Mouse (Mus musculus) large intestine, adult 2 months (tissue): ENCODE results near the gene Tusc2. TPM values are rescaled to one million over a fixed set of nuclear protein-coding genes. Genes with fewer than 3 reads are reported as not detected.

Source experiments
- DNase-seq: peaks from one replicate; pipeline ENCODE4 v3.0.0-alpha.2; 2012; ENCODE audit warnings: low read depth, low spot score
- WGBS: fragments of 180-500 bp; shearing (Covaris S2); methylation state at CpG from one replicate; pipeline ENCODE4 v1.1.7; 2018; 5-methylcytosine and 5-hydroxymethylcytosine counted together
- polyA plus RNA-seq: library from polyadenylated mRNA; depleted of rRNA; stranded (reverse); fragments of >200 nt; gene quantifications from 2 replicates; pipeline ENCODE4 v1.2.3, GENCODE M21; 2012; rRNA removed

Tusc2 gene
- polyA plus RNA-seq = 45.2 and 46.3 TPM in 2 replicates

DNA sequence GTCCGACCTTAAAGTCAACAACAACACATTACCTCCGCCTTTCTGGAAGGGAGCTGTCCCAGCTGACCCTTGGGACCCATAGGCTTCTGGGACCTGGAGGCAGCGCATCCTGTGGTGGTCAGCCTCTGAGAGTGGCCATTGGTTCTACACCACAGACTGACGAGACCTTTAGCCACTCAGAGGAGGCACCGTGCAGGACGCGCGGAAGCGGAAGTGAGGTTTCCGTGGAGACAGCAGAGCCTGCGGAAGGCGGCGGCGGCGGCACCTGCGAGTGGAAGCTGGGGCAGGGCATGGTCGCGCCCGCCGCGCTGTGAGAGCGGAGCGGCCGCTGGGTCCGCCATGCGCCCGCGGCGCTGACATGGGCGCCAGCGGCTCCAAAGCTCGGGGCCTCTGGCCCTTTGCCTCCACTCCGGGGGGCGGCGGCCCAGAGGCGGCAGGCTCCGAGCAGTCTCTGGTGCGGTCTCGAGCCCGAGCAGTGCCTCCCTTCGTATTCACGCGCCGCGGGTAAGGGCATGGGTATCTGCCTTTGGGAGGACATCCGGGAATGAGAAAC, at the start of gene Tusc2:
Tusc2 (plus strand) TSS at position 227 of the 553 bp plus-strand sequence.
- WGBS = under 1% methylated on average over 46 of the region's 46 CpGs

GRCm38 (mm10) chr9:107514303-107514955, 48.6 kb upstream of the Tusc2 start:
- DNase-seq = peak; percentile 55
- 20% methylated on average over 14 of the region's 14 CpGs for WGBS

More for the DNA sequence above, at the start of gene Tusc2:
- DNase-seq = peak; percentile 89

DNA sequence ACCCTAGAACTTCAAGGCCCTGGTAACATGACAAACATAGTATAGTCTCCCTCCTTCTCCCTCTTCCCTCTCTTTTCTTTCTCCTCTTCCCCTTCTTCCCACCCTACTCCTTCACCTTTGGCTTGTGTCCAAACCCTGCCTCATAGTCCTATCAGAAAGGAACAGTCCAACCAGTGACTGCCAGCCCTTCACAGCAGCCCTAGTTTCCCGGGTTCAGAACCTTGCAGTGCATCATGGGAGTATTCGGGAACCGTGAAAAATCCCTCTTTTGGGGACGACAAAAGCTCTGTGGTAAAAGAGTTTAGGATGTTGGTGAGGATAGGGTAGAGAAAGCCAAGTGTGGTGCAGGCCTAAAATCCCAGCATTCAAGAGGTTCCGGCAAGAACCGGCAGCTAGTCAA, 42.7 kb upstream of the Tusc2 start:
- WGBS = 74% methylated on average over 6 of the region's 6 CpGs
- no peak for DNase-seq

DNA sequence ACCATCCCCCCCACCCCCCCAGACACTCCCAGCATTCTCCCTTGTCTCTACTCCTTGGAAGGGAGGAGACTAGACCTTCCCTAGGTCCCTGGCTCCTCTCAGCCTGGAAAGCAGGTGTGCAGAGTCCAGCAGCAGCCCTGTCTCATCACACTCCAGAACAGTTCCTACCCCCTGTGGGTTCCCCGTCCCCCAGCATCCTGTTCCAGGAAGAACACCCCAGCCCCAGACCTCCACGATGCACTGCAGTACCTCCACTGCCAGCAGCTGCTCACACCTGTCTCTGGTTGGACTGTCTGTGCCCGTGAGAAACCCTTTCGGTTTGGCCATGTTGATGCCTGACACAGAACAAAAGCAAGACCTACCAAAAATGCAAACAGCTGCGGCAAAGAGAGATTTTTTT, 41.9 kb upstream of the Tusc2 start:
- DNase-seq = no peak
- 51% methylated on average over 5 of the region's 5 CpGs for WGBS

GRCm38 (mm10) chr9:107521711-107522399, 41.2 kb upstream of the Tusc2 start:
- DNase-seq = no peak

DNA sequence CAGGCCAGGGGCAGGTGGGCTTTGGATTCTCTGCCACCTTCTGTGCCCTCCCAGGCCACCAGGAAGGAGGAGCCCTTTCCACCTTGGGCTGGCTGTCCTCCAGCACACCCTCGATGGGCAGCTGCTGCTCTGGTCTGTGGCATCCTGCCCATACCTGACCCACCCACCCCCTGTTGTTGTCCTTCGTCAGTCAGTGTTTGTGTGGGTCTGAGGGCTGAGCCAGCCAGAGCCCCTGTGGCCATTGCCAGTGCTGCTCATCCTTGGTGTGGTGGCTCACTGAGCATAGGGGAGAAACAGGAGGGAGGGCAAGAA, 40.7 kb upstream of the Tusc2 start:
- no peak for DNase-seq
- WGBS = 21% methylated on average over 2 of the region's 2 CpGs

More at GRCm38 (mm10) chr9:107521711-107522399, 41.2 kb upstream of the Tusc2 start:
- 19% methylated on average over 25 of the region's 25 CpGs for WGBS

DNA sequence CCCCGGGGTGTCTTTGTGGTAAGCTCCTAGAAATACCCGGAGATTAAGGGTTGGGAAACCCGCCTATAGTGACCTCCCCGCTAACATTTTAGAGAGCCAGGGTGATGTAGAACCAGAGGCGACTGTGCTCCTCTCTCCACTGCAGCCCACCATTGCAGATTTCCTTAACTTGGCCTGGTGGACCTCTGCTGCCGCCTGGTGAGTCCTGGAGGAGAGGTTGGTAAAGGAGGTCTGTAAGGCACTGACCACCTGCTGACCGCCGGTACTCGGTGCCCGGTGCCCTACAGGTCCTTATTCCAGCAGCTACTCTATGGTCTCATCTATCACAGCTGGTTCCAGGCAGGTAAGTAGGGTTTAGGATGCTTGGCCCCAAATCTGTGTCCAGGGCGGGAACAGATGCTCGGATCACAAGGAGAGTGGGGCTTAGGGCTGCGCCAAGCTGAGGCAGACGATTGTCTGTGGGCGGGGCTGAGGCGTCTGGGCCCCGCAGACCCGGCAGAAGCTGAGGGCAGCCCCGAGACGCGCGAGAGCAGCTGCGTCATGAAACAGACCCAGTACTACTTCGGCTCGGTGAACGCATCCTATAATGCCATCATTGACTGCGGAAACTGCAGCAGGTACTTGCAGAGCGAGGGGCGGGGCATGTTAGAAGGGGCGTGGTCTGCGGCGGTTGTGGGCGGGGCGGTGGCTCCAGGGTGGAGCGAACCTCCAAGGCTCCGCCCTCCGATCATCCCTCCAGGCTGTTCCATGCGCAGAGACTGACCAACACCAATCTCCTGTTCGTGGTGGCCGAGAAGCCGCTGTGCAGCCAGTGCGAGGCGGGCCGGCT, 36.6 kb upstream of the Tusc2 start:
- DNase-seq = no peak
- 11% methylated on average over 44 of the region's 44 CpGs for WGBS

- peak; percentile 97 for DNase-seq
- under 1% methylated on average over 48 of the region's 48 CpGs for WGBS
These were observed 29.2 kb upstream of the Tusc2 start, which contains the start of gene Tmem115 for GRCm38 (mm10) chr9:107533791-107534407. Gene Tmem115, plus strand, starts transcription at chr9:107533945.

GRCm38 (mm10) chr9:107534408-107535202, 28.4 kb upstream of the Tusc2 start:
- DNase-seq = no peak
- WGBS = under 1% methylated on average over 40 of the region's 40 CpGs

DNA sequence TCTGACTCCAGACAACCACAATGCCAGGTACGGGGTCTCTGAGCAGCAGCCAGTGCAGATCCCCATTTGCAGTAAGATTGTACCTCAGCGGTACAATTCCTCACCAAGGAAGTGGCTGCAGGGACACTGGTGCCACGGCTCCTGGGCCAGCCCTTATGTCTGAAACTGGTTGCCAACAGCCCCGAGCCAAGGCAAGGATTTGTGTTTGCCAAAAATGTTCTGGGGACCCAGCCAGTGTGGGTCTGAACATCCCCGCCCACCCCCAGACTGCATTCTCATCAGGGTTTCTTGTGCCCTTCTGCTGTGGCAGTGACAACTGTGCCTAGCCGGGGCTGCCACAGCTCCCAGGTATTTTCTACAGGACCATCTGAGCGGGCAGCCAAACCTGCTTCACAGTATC, 24.8 kb upstream of the Tusc2 start:
- DNase-seq = no peak
- 90% methylated on average over 7 of the region's 7 CpGs for WGBS

GRCm38 (mm10) chr9:107538711-107539110, 24.3 kb upstream of the Tusc2 start:
- DNase-seq = no peak
- 87% methylated on average over 3 of the region's 3 CpGs for WGBS

GRCm38 (mm10) chr9:107539940-107540339, 23.1 kb upstream of the Tusc2 start:
- WGBS = 98% methylated on average over 8 of the region's 8 CpGs
- DNase-seq = no peak

- DNase-seq = no peak
- 58% methylated on average over 4 of the region's 4 CpGs for WGBS
These were observed 22.6 kb upstream of the Tusc2 start for GRCm38 (mm10) chr9:107540420-107540819.

DNA sequence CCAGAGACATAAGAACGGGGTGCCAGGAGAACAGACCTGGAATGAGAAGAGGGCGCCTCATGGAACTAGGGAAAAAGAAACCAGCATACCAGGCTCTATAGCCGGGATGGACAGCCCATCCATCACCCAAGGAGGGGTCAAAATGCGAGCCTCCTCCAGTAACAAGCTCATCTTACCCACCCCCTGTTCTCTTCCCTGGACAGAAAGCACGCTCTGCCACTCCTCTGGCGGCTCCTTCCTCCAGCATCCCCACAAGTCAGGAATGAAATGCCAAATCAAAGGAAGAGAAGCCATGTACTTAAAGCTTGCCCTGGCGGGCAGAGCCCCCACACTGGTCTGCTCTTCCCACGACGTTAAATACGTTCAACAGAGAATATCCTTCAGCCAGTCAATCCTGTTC, 22.1 kb upstream of the Tusc2 start:
- WGBS = 30% methylated on average over 10 of the region's 10 CpGs
- no peak for DNase-seq

DNA sequence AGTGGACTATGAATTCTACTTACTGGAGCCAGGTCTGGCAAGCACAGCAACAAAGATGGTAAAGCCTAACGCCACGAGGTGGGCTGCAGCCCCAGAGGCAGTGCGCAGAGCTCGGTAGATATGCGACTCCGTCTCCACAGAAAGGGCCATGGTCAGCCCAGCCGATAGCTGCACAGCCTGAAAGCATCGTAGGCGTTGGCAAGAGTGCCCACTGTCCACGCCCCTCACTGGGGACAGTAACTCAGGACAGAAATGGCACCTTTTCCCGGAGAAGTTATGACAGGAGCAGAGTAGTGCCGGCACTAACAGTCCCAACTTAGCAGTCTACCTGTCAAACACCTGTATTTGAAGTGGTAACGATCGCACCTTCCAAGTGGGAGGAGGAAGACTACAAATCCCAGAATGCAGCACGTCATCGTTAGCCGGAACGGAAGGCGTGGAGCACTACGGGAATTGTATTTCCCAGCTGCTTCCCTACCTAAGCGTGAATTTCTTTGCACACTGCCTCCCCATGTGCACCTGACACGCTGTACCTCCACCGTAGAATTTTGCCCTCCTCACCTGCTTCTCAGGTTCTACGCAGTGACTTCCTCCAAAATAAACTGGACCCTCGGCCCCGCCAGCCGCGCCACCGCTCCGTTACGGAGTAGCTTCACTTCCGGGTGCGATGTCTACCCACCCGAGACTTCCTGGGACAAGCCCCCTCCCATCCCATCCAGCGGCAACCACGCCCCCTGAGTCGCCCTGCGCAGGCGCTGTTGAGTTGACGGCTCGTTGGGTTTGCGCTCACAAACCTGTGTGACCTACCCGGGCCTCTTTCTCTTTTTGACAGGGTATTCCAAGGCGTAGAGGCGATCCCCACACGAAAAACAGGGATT, 21.3 kb upstream of the Tusc2 start, which contains the start of the genes Cyb561d2 and Nprl2:
Cyb561d2 (minus strand) TSS at position 720 of the 878 bp plus-strand sequence.
Nprl2 (plus strand) TSS at position 753 of the 878 bp plus-strand sequence.
- DNase-seq = peak; percentile 88
- WGBS = under 1% methylated on average over 46 of the region's 46 CpGs

DNA sequence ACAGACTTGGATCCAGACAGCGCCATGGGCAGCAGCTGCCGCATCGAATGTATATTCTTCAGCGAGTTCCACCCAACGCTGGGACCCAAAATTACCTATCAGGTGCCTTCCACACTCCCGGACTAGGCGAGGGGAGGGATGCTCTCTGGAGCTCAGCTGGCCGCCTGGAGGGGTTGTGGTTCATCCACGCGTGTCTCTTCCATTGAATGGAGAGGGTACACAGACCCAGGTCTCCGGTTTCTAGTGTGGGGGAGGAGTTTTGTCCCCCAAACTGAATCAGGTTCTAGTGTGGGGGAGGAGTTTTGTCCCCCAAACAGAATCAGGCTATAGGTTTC, 20.7 kb upstream of the Tusc2 start:
- no peak for DNase-seq
- under 1% methylated on average over 11 of the region's 11 CpGs for WGBS

GRCm38 (mm10) chr9:107542721-107543120, 20.3 kb upstream of the Tusc2 start:
- WGBS = 34% methylated on average over 8 of the region's 8 CpGs
- DNase-seq = no peak

DNA sequence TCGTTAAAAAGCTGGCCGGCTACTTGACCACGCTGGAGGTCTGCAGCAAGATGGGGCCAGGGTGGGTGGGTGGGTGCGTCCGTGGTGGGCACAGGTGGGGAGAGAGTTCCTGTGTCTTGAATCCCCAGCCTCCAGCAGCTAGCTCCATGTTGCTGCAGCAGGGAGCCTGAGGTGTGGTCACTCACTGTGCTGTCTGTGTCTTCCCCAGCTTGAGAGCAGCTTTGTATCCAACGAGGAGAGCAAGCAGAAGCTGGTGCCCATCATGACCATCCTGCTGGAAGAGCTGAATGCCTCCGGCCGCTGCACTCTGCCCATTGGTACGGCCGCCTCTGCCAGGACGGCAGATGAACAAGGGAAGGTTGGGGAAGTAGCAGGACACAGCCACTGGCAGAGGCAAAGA, 19.8 kb upstream of the Tusc2 start:
- DNase-seq = no peak
- WGBS = 85% methylated on average over 11 of the region's 11 CpGs
